Mouse (Mus musculus): ENCODE results near the gene Olfr237-ps1.

GRCm38 (mm10) chr6:43162982-43163381 lies 16.6 kb downstream of the Olfr237-ps1 start, which contains the start of gene Olfr437:
- no peak for TF ChIP-seq GATA1 (IDR thresholded peaks at IDR 0.05; ENCODE audit: low read length)
- no peak for TF ChIP-seq TAL1 (IDR thresholded peaks at IDR 0.05; ENCODE audit: low read length)

Data from erythroblast, embryonic 14.5 days (primary cell).